Mouse (Mus musculus): ENCODE results near the gene Ulk2. TPM values are rescaled to one million over a fixed set of nuclear protein-coding genes. Genes with fewer than 3 reads are reported as not detected.
"Not testable (repeated sequence)": the region's sequence is repeated elsewhere in the genome, so short reads cannot be mapped to it uniquely, and the experiment has no call there.

The Ulk2 gene
- polyA plus RNA-seq, 1 experiment from 2014 or later: 16.3 TPM

- no peak for ATAC-seq (ENCODE audit: low FRiP score, low TSS enrichment)
- Histone ChIP-seq H3K4me2 (replicated peaks; ENCODE audit: low read depth, low read length) (no peak overlapping the region), H3K9me3 (ENCODE audit: control insufficient read depth, low read length) (no peaks in the 10 kb centered on the region), H3K4me1 (ENCODE audit: control insufficient read depth, insufficient read depth, low read length) (no peaks in the 10 kb centered on the region), H3K27ac (ENCODE audit: low read depth, low read length) (no peak overlapping the region), H3K36me3 (ENCODE audit: control insufficient read depth, insufficient read depth, low read length) (peaks cover 23% of the 10 kb centered on the region; the same call in 1 of the 2 replicates), H3K4me3 (ENCODE audit: low read length) (no peak overlapping the region), H3K9ac (ENCODE audit: low read depth, low read length) (no peak overlapping the region), H3K27me3 (ENCODE audit: control insufficient read depth, insufficient read depth, low read length) (no peaks in the 10 kb centered on the region)
- WGBS: 96% methylated on average over 1 of the region's 1 CpGs
These were observed 66.3 kb downstream of the Ulk2 start for GRCm38 (mm10) chr11:61788550-61788949.

- not testable (repeated sequence) for H3K9ac ChIP-seq (ENCODE audit: low read depth, low read length); H3K4me3 ChIP-seq (ENCODE audit: low read length); H3K27me3 ChIP-seq (ENCODE audit: control insufficient read depth, insufficient read depth, low read length); ATAC-seq (ENCODE audit: low FRiP score, low TSS enrichment); H3K9me3 ChIP-seq (ENCODE audit: control insufficient read depth, low read length); H3K27ac ChIP-seq (ENCODE audit: low read depth, low read length); H3K4me1 ChIP-seq (ENCODE audit: control insufficient read depth, insufficient read depth, low read length); H3K4me2 ChIP-seq (replicated peaks; ENCODE audit: low read depth, low read length)
- H3K36me3 ChIP-seq (ENCODE audit: control insufficient read depth, insufficient read depth, low read length): peaks cover 26% of the 10 kb centered on the region
- WGBS: 97% methylated on average over 3 of the region's 3 CpGs
These were observed 72.3 kb downstream of the Ulk2 start for GRCm38 (mm10) chr11:61782526-61782925.

- Histone ChIP-seq H3K9me3 (ENCODE audit: control insufficient read depth, low read length) (no peaks in the 10 kb centered on the region), H3K9ac (ENCODE audit: low read depth, low read length) (no peak overlapping the region), H3K4me1 (ENCODE audit: control insufficient read depth, insufficient read depth, low read length) (no peaks in the 10 kb centered on the region), H3K27me3 (ENCODE audit: control insufficient read depth, insufficient read depth, low read length) (no peaks in the 10 kb centered on the region), H3K4me2 (replicated peaks; ENCODE audit: low read depth, low read length) (no peak overlapping the region), H3K4me3 (ENCODE audit: low read length) (no peak overlapping the region), H3K36me3 (ENCODE audit: control insufficient read depth, insufficient read depth, low read length) (peaks cover 19% of the 10 kb centered on the region; the same call in 1 of the 2 replicates), H3K27ac (ENCODE audit: low read depth, low read length) (no peak overlapping the region)
- WGBS: 77% methylated on average over 4 of the region's 4 CpGs
- ATAC-seq (ENCODE audit: low FRiP score, low TSS enrichment): no peak
These were observed 80.2 kb downstream of the Ulk2 start for GRCm38 (mm10) chr11:61774551-61775149.

- Histone ChIP-seq H3K4me2 (replicated peaks; ENCODE audit: low read depth, low read length) (peak within 1 kb of the TSS; percentile 73), H3K27ac (ENCODE audit: low read depth, low read length) (peak within 1 kb of the TSS; percentile 68), H3K4me3 (ENCODE audit: low read length) (peak within 1 kb of the TSS; percentile 54), H3K9me3 (ENCODE audit: control insufficient read depth, low read length) (no peaks in the 10 kb centered on the region), H3K9ac (ENCODE audit: low read depth, low read length) (peak within 1 kb of the TSS; percentile 82), H3K4me1 (ENCODE audit: control insufficient read depth, insufficient read depth, low read length) (peaks cover 6% of the 10 kb centered on the region; the same call in 1 of the 2 replicates), H3K36me3 (ENCODE audit: control insufficient read depth, insufficient read depth, low read length) (no peaks in the 10 kb centered on the region; the same call in 1 of the 2 replicates), H3K27me3 (ENCODE audit: control insufficient read depth, insufficient read depth, low read length) (no peaks in the 10 kb centered on the region)
- peak; percentile 97 for ATAC-seq (ENCODE audit: low FRiP score, low TSS enrichment)
- under 1% methylated on average over 51 of the region's 51 CpGs for WGBS
These were observed 93.1 kb downstream of the Ulk2 start, which contains the start of gene Prpsap2 for GRCm38 (mm10) chr11:61761584-61762407. Prpsap2 (minus strand) TSS chr11:61762088.

GRCm38 (mm10) chr11:61760518-61760917 is 94.4 kb downstream of the Ulk2 start:
- no peak for ATAC-seq (ENCODE audit: low FRiP score, low TSS enrichment)
- Histone ChIP-seq H3K4me2 (replicated peaks; ENCODE audit: low read depth, low read length) (peak overlapping the region; percentile 73), H3K27me3 (ENCODE audit: control insufficient read depth, insufficient read depth, low read length) (no peaks in the 10 kb centered on the region), H3K4me3 (ENCODE audit: low read length) (peak overlapping the region; percentile 54; the same call in 1 of the 2 replicates), H3K9ac (ENCODE audit: low read depth, low read length) (no peak overlapping the region), H3K36me3 (ENCODE audit: control insufficient read depth, insufficient read depth, low read length) (peaks cover 6% of the 10 kb centered on the region), H3K4me1 (ENCODE audit: control insufficient read depth, insufficient read depth, low read length) (peaks cover 6% of the 10 kb centered on the region; the same call in 1 of the 2 replicates), H3K9me3 (ENCODE audit: control insufficient read depth, low read length) (no peaks in the 10 kb centered on the region), H3K27ac (ENCODE audit: low read depth, low read length) (no peak overlapping the region)
- WGBS: 73% methylated on average over 5 of the region's 5 CpGs

GRCm38 (mm10) chr11:61757151-61757550 is 97.7 kb downstream of the Ulk2 start:
- Histone ChIP-seq H3K9ac (ENCODE audit: low read depth, low read length) (no peak overlapping the region), H3K4me3 (ENCODE audit: low read length) (no peak overlapping the region), H3K9me3 (ENCODE audit: control insufficient read depth, low read length) (no peaks in the 10 kb centered on the region), H3K4me1 (ENCODE audit: control insufficient read depth, insufficient read depth, low read length) (peaks cover 6% of the 10 kb centered on the region; the same call in 1 of the 2 replicates), H3K4me2 (replicated peaks; ENCODE audit: low read depth, low read length) (no peak overlapping the region), H3K36me3 (ENCODE audit: control insufficient read depth, insufficient read depth, low read length) (peaks cover 35% of the 10 kb centered on the region), H3K27me3 (ENCODE audit: control insufficient read depth, insufficient read depth, low read length) (no peaks in the 10 kb centered on the region), H3K27ac (ENCODE audit: low read depth, low read length) (no peak overlapping the region)
- no peak for ATAC-seq (ENCODE audit: low FRiP score, low TSS enrichment)
- WGBS: 89% methylated on average over 2 of the region's 2 CpGs

GRCm38 (mm10) chr11:61751612-61752011 is 103.3 kb downstream of the Ulk2 start:
- no peak overlapping the region for H3K9ac ChIP-seq (ENCODE audit: low read depth, low read length)
- H3K4me3 ChIP-seq (ENCODE audit: low read length): no peak overlapping the region
- H3K4me2 ChIP-seq (replicated peaks; ENCODE audit: low read depth, low read length): no peak overlapping the region
- H3K27ac ChIP-seq (ENCODE audit: low read depth, low read length): no peak overlapping the region
- no peaks in the 10 kb centered on the region for H3K27me3 ChIP-seq (ENCODE audit: control insufficient read depth, insufficient read depth, low read length)
- WGBS: 86% methylated on average over 5 of the region's 5 CpGs
- peaks cover 71% of the 10 kb centered on the region for H3K36me3 ChIP-seq (ENCODE audit: control insufficient read depth, insufficient read depth, low read length)
- no peak for ATAC-seq (ENCODE audit: low FRiP score, low TSS enrichment)
- no peaks in the 10 kb centered on the region for H3K9me3 ChIP-seq (ENCODE audit: control insufficient read depth, low read length)
- no peaks in the 10 kb centered on the region for H3K4me1 ChIP-seq (ENCODE audit: control insufficient read depth, insufficient read depth, low read length)

- no peaks in the 10 kb centered on the region for H3K4me1 ChIP-seq (ENCODE audit: control insufficient read depth, insufficient read depth, low read length)
- H3K9ac ChIP-seq (ENCODE audit: low read depth, low read length): no peak overlapping the region
- no peak overlapping the region for H3K4me2 ChIP-seq (replicated peaks; ENCODE audit: low read depth, low read length)
- no peak overlapping the region for H3K27ac ChIP-seq (ENCODE audit: low read depth, low read length)
- H3K27me3 ChIP-seq (ENCODE audit: control insufficient read depth, insufficient read depth, low read length): no peaks in the 10 kb centered on the region
- no peak for ATAC-seq (ENCODE audit: low FRiP score, low TSS enrichment)
- H3K9me3 ChIP-seq (ENCODE audit: control insufficient read depth, low read length): no peaks in the 10 kb centered on the region
- H3K4me3 ChIP-seq (ENCODE audit: low read length): no peak overlapping the region
- 67% methylated on average over 3 of the region's 3 CpGs for whole genome bisulfite sequencing
- peaks cover 67% of the 10 kb centered on the region for H3K36me3 ChIP-seq (ENCODE audit: control insufficient read depth, insufficient read depth, low read length)
These were observed 107.7 kb downstream of the Ulk2 start for GRCm38 (mm10) chr11:61747161-61747560.

GRCm38 (mm10) chr11:61745781-61746180 is 109.1 kb downstream of the Ulk2 start:
- no peak overlapping the region for H3K9ac ChIP-seq (ENCODE audit: low read depth, low read length)
- 90% methylated on average over 9 of the region's 9 CpGs for WGBS
- no peaks in the 10 kb centered on the region for H3K4me1 ChIP-seq (ENCODE audit: control insufficient read depth, insufficient read depth, low read length)
- H3K4me2 ChIP-seq (replicated peaks; ENCODE audit: low read depth, low read length): no peak overlapping the region
- no peak for ATAC-seq (ENCODE audit: low FRiP score, low TSS enrichment)
- H3K36me3 ChIP-seq (ENCODE audit: control insufficient read depth, insufficient read depth, low read length): peaks cover 64% of the 10 kb centered on the region
- H3K4me3 ChIP-seq (ENCODE audit: low read length): no peak overlapping the region
- H3K27ac ChIP-seq (ENCODE audit: low read depth, low read length): no peak overlapping the region
- H3K27me3 ChIP-seq (ENCODE audit: control insufficient read depth, insufficient read depth, low read length): no peaks in the 10 kb centered on the region
- no peaks in the 10 kb centered on the region for H3K9me3 ChIP-seq (ENCODE audit: control insufficient read depth, low read length)
